Mouse (Mus musculus): ENCODE measurements around the gene Mthfsd. TPM values are rescaled to one million over a fixed set of nuclear protein-coding genes. Genes with fewer than 3 reads are reported as not detected.

Mthfsd gene
- polyA plus RNA-seq, 1 experiment from 2014 or later, result 19.3 TPM

- peaks cover 100% of the 10 kb centered on the region for H3K27me3 ChIP-seq
- peaks cover 11% of the 10 kb centered on the region for H3K4me1 ChIP-seq (replicated peaks)
- no peak overlapping the region for H3K4me2 ChIP-seq
- ATAC-seq (ENCODE audit: insufficient read depth), result no peak
- H3K9ac ChIP-seq, result no peak overlapping the region
- H3K36me3 ChIP-seq (replicated peaks), result no peaks in the 10 kb centered on the region
- H3K4me3 ChIP-seq (replicated peaks), result no peak overlapping the region
- WGBS (ENCODE audit: insufficient replicate concordance), result 14% methylated on average over 12 of the region's 12 CpGs
- H3K27ac ChIP-seq (replicated peaks), result no peak overlapping the region
- no peaks in the 10 kb centered on the region for H3K9me3 ChIP-seq (replicated peaks)
These were observed 28.2 kb downstream of the Mthfsd start for GRCm38 (mm10) chr8:121079944-121080343.

- H3K9me3 ChIP-seq (replicated peaks), result no peaks in the 10 kb centered on the region
- H3K4me2 ChIP-seq, result no peak overlapping the region
- no peak for ATAC-seq (ENCODE audit: insufficient read depth)
- H3K9ac ChIP-seq, result no peak overlapping the region
- H3K4me3 ChIP-seq (replicated peaks), result no peak overlapping the region
- no peaks in the 10 kb centered on the region for H3K36me3 ChIP-seq (replicated peaks)
- H3K27ac ChIP-seq (replicated peaks), result no peak overlapping the region
- H3K4me1 ChIP-seq (replicated peaks), result peaks cover 6% of the 10 kb centered on the region
- peaks cover 100% of the 10 kb centered on the region for H3K27me3 ChIP-seq
- WGBS (ENCODE audit: insufficient replicate concordance), result 11% methylated on average over 7 of the region's 7 CpGs
These were observed 29.0 kb downstream of the Mthfsd start for GRCm38 (mm10) chr8:121079201-121079600.

- Histone ChIP-seq H3K36me3 (replicated peaks) (no peaks in the 10 kb centered on the region), H3K27me3 (peaks cover 100% of the 10 kb centered on the region), H3K9ac (no peak overlapping the region), H3K4me1 (replicated peaks) (peaks cover 6% of the 10 kb centered on the region), H3K4me3 (replicated peaks) (no peak overlapping the region), H3K9me3 (replicated peaks) (no peaks in the 10 kb centered on the region), H3K27ac (replicated peaks) (no peak overlapping the region), H3K4me2 (no peak overlapping the region)
- WGBS (ENCODE audit: insufficient replicate concordance), result 15% methylated on average over 14 of the region's 14 CpGs
- no peak for ATAC-seq (ENCODE audit: insufficient read depth)
These were observed 29.5 kb downstream of the Mthfsd start for GRCm38 (mm10) chr8:121078721-121079120.

- H3K9me3 ChIP-seq (replicated peaks), result no peaks in the 10 kb centered on the region
- 0 out of 2 replicates have a peak, but pooled peaks cover 2% of the 10 kb centered on the region for H3K4me1 ChIP-seq (replicated peaks)
- H3K9ac ChIP-seq, result no peak overlapping the region
- no peak overlapping the region for H3K27ac ChIP-seq (replicated peaks)
- no peak for ATAC-seq (ENCODE audit: insufficient read depth)
- H3K4me3 ChIP-seq (replicated peaks), result no peak overlapping the region
- no peaks in the 10 kb centered on the region for H3K36me3 ChIP-seq (replicated peaks)
- 17% methylated on average over 7 of the region's 7 CpGs for WGBS (ENCODE audit: insufficient replicate concordance)
- no peak overlapping the region for H3K4me2 ChIP-seq
- peaks cover 100% of the 10 kb centered on the region for H3K27me3 ChIP-seq
These were observed 31.6 kb downstream of the Mthfsd start for GRCm38 (mm10) chr8:121076555-121076954.

GRCm38 (mm10) chr8:121075936-121076335 lies 32.3 kb downstream of the Mthfsd start:
- H3K36me3 ChIP-seq (replicated peaks), result no peaks in the 10 kb centered on the region
- H3K4me3 ChIP-seq (replicated peaks), result no peak overlapping the region
- peaks cover 100% of the 10 kb centered on the region for H3K27me3 ChIP-seq
- no peaks in the 10 kb centered on the region for H3K9me3 ChIP-seq (replicated peaks)
- no peak overlapping the region for H3K9ac ChIP-seq
- ATAC-seq (ENCODE audit: insufficient read depth), result no peak
- H3K27ac ChIP-seq (replicated peaks), result no peak overlapping the region
- H3K4me1 ChIP-seq (replicated peaks), result 0 out of 2 replicates have a peak, but pooled peaks cover 2% of the 10 kb centered on the region
- 7% methylated on average over 13 of the region's 13 CpGs for WGBS (ENCODE audit: insufficient replicate concordance)
- H3K4me2 ChIP-seq, result no peak overlapping the region

GRCm38 (mm10) chr8:121074848-121075145 lies 33.4 kb downstream of the Mthfsd start:
- Histone ChIP-seq H3K4me3 (replicated peaks) (no peak overlapping the region), H3K9me3 (replicated peaks) (no peaks in the 10 kb centered on the region), H3K27ac (replicated peaks) (no peak overlapping the region), H3K9ac (no peak overlapping the region), H3K36me3 (replicated peaks) (no peaks in the 10 kb centered on the region), H3K4me2 (no peak overlapping the region), H3K27me3 (peaks cover 100% of the 10 kb centered on the region), H3K4me1 (replicated peaks) (0 out of 2 replicates have a peak, but pooled peaks cover 2% of the 10 kb centered on the region)
- 6% methylated on average over 10 of the region's 10 CpGs for WGBS (ENCODE audit: insufficient replicate concordance)
- ATAC-seq (ENCODE audit: insufficient read depth), result no peak

- 4% methylated on average over 15 of the region's 15 CpGs for WGBS (ENCODE audit: insufficient replicate concordance)
- Histone ChIP-seq H3K27ac (replicated peaks) (no peak overlapping the region), H3K4me3 (replicated peaks) (no peak overlapping the region), H3K27me3 (peaks cover 99% of the 10 kb centered on the region), H3K36me3 (replicated peaks) (no peaks in the 10 kb centered on the region), H3K4me2 (no peak overlapping the region), H3K4me1 (replicated peaks) (0 out of 2 replicates have a peak, but pooled peaks cover 2% of the 10 kb centered on the region), H3K9me3 (replicated peaks) (no peaks in the 10 kb centered on the region), H3K9ac (no peak overlapping the region)
- no peak for ATAC-seq (ENCODE audit: insufficient read depth)
These were observed 33.9 kb downstream of the Mthfsd start for GRCm38 (mm10) chr8:121074108-121074847.

GRCm38 (mm10) chr8:121073174-121074107 lies 34.8 kb downstream of the Mthfsd start:
- H3K4me3 ChIP-seq (replicated peaks), result no peak overlapping the region
- H3K9ac ChIP-seq, result no peak overlapping the region
- no peak for ATAC-seq (ENCODE audit: insufficient read depth)
- H3K4me1 ChIP-seq (replicated peaks), result 0 out of 2 replicates have a peak, but pooled peaks cover 2% of the 10 kb centered on the region
- WGBS (ENCODE audit: insufficient replicate concordance), result 3% methylated on average over 48 of the region's 48 CpGs
- no peaks in the 10 kb centered on the region for H3K36me3 ChIP-seq (replicated peaks)
- no peaks in the 10 kb centered on the region for H3K9me3 ChIP-seq (replicated peaks)
- H3K27ac ChIP-seq (replicated peaks), result no peak overlapping the region
- H3K4me2 ChIP-seq, result no peak overlapping the region
- peaks cover 98% of the 10 kb centered on the region for H3K27me3 ChIP-seq

- whole genome bisulfite sequencing (ENCODE audit: insufficient replicate concordance), result 19% methylated on average over 11 of the region's 11 CpGs
- H3K9ac ChIP-seq, result no peak overlapping the region
- ATAC-seq (ENCODE audit: insufficient read depth), result no peak
- H3K4me2 ChIP-seq, result no peak overlapping the region
- peaks cover 93% of the 10 kb centered on the region for H3K27me3 ChIP-seq
- no peak overlapping the region for H3K4me3 ChIP-seq (replicated peaks)
- 0 out of 2 replicates have a peak, but pooled peaks cover 2% of the 10 kb centered on the region for H3K4me1 ChIP-seq (replicated peaks)
- no peaks in the 10 kb centered on the region for H3K36me3 ChIP-seq (replicated peaks)
- H3K27ac ChIP-seq (replicated peaks), result no peak overlapping the region
- no peaks in the 10 kb centered on the region for H3K9me3 ChIP-seq (replicated peaks)
These were observed 35.6 kb downstream of the Mthfsd start for GRCm38 (mm10) chr8:121072406-121073130.

- H3K9me3 ChIP-seq (replicated peaks), result no peaks in the 10 kb centered on the region
- no peak overlapping the region for H3K4me2 ChIP-seq
- H3K4me3 ChIP-seq (replicated peaks), result no peak overlapping the region
- 0 out of 2 replicates have a peak, but pooled peaks cover 2% of the 10 kb centered on the region for H3K4me1 ChIP-seq (replicated peaks)
- no peaks in the 10 kb centered on the region for H3K36me3 ChIP-seq (replicated peaks)
- H3K27me3 ChIP-seq, result peaks cover 84% of the 10 kb centered on the region
- H3K27ac ChIP-seq (replicated peaks), result no peak overlapping the region
- ATAC-seq (ENCODE audit: insufficient read depth), result no peak
- H3K9ac ChIP-seq, result no peak overlapping the region
- WGBS (ENCODE audit: insufficient replicate concordance), result 5% methylated on average over 12 of the region's 12 CpGs
These were observed 36.7 kb downstream of the Mthfsd start for GRCm38 (mm10) chr8:121071454-121071853.

- ATAC-seq (ENCODE audit: insufficient read depth), result no peak
These were observed 44.5 kb downstream of the Mthfsd start for GRCm38 (mm10) chr8:121063649-121064048.

More at GRCm38 (mm10) chr8:121063649-121064048, 44.5 kb downstream of the Mthfsd start:
- no peak overlapping the region for H3K27ac ChIP-seq (replicated peaks)
- no peaks in the 10 kb centered on the region for H3K9me3 ChIP-seq (replicated peaks)
- no peaks in the 10 kb centered on the region for H3K36me3 ChIP-seq (replicated peaks)
- H3K4me1 ChIP-seq (replicated peaks), result no peaks in the 10 kb centered on the region
- H3K9ac ChIP-seq, result no peak overlapping the region
- H3K4me2 ChIP-seq, result no peak overlapping the region
- H3K27me3 ChIP-seq, result peaks cover 18% of the 10 kb centered on the region
- H3K4me3 ChIP-seq (replicated peaks), result no peak overlapping the region
- 74% methylated on average over 13 of the region's 13 CpGs for WGBS (ENCODE audit: insufficient replicate concordance)
